Mouse (Mus musculus): ENCODE measurements around the gene Gcm2. TPM values are rescaled to one million over a fixed set of nuclear protein-coding genes. Genes with fewer than 3 reads are reported as not detected.
A peak's percentile ranks its signal among the peaks of the same experiment; 100 is the strongest.

Gene Gcm2
- polyA plus RNA-seq, 1 experiment from 2014 or later, result not detected

DNA sequence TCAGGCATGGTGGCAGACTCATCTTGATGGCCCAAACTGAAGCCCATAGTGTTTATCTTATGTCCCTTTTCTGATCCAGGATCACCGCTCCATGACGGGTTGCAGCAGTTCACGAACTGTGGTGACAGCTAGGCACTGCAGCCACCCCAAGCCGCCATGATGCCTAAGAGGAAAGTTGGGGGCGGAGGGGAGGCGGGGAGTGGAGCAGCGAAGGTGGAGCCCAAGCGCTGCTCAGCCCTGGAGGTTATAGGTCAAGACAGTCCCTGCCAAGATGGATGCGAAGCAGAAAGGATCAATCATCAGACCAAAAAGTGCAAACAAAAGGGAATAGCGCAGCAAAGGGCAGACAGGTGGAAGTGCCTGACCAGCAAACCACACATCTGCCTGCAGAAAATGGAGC lies 19.6 kb downstream of the Gcm2 start:
- H3K27ac ChIP-seq (ENCODE audit: low read depth, low read length), result no peak overlapping the region
- no peaks in the 10 kb centered on the region for H3K27me3 ChIP-seq (ENCODE audit: control insufficient read depth, insufficient read depth, low read length)
- H3K9me3 ChIP-seq (ENCODE audit: control insufficient read depth, low read length), result no peaks in the 10 kb centered on the region
- H3K4me3 ChIP-seq (ENCODE audit: low read depth, low read length), result no peak overlapping the region
- H3K4me2 ChIP-seq (ENCODE audit: low read depth, low read length, severe bottlenecking), result no peak overlapping the region
- ATAC-seq (replicated peaks; ENCODE audit: low FRiP score) (no peak), DNase-seq (ENCODE audit: low spot score) (no peak)
- WGBS, result 45% methylated on average over 10 of the region's 10 CpGs
- no peak overlapping the region for H3K9ac ChIP-seq (ENCODE audit: low read length)
- H3K36me3 ChIP-seq (ENCODE audit: control insufficient read depth, insufficient read depth, low read length), result no peaks in the 10 kb centered on the region
- no peaks in the 10 kb centered on the region for H3K4me1 ChIP-seq (replicated peaks; ENCODE audit: control insufficient read depth, insufficient read depth, low read length)

DNA sequence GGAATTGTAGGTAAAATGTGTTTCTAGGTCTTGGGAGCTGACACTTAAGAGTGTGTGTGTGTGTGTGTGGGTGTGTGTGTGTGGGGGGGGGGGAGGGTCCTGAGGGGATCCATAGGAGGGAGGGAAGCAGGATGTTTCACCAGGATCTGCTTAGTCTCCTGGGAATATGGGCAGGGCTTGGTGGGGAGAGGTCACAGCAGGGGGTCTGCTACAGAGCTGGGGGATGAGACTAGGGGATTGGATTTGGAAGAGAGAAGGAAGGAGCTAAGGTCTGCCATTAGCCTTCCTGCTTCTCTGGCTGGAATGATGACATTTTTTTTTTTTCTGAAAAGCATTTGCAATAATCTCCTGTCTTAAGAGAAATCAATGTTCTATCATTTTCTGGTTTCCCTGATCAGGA lies 22.1 kb downstream of the Gcm2 start:
- Histone ChIP-seq H3K36me3 (ENCODE audit: control insufficient read depth, insufficient read depth, low read length) (no peaks in the 10 kb centered on the region), H3K4me2 (ENCODE audit: low read depth, low read length, severe bottlenecking) (no peak overlapping the region), H3K27ac (ENCODE audit: low read depth, low read length) (no peak overlapping the region), H3K9ac (ENCODE audit: low read length) (no peak overlapping the region), H3K27me3 (ENCODE audit: control insufficient read depth, insufficient read depth, low read length) (no peaks in the 10 kb centered on the region), H3K9me3 (ENCODE audit: control insufficient read depth, low read length) (no peaks in the 10 kb centered on the region), H3K4me3 (ENCODE audit: low read depth, low read length) (no peak overlapping the region), H3K4me1 (replicated peaks; ENCODE audit: control insufficient read depth, insufficient read depth, low read length) (no peaks in the 10 kb centered on the region)
- ATAC-seq (replicated peaks; ENCODE audit: low FRiP score) (no peak), DNase-seq (ENCODE audit: low spot score) (no peak)

DNA sequence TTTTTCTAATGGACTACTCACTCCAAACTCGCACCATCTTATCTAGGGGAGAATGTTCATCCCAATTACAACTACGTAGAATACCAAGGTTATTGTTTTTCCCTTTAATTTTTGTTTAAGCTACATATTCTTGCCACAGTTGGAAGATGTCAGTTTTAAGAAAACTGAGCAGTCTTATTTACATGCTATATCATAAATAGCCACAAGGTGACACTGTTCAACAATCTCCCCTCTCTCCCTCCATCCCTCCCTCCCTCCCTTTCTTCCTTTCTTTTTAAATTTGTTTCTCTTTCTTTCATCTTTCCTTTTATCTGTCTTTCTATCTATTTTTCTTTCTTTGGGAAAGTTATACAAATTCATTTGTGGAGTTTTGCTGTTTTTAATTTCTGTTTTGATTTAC lies 25.7 kb downstream of the Gcm2 start:
- H3K9ac ChIP-seq (ENCODE audit: low read length), result no peak overlapping the region
- H3K27ac ChIP-seq (ENCODE audit: low read depth, low read length), result no peak overlapping the region
- H3K9me3 ChIP-seq (ENCODE audit: control insufficient read depth, low read length), result no peaks in the 10 kb centered on the region
- no peaks in the 10 kb centered on the region for H3K36me3 ChIP-seq (ENCODE audit: control insufficient read depth, insufficient read depth, low read length)
- no peaks in the 10 kb centered on the region; the same call in 1 of the 2 replicates for H3K27me3 ChIP-seq (ENCODE audit: control insufficient read depth, insufficient read depth, low read length)
- no peaks in the 10 kb centered on the region for H3K4me1 ChIP-seq (replicated peaks; ENCODE audit: control insufficient read depth, insufficient read depth, low read length)
- H3K4me2 ChIP-seq (ENCODE audit: low read depth, low read length, severe bottlenecking), result no peak overlapping the region
- 23% methylated on average over 2 of the region's 2 CpGs for WGBS
- H3K4me3 ChIP-seq (ENCODE audit: low read depth, low read length), result no peak overlapping the region
- ATAC-seq (replicated peaks; ENCODE audit: low FRiP score) (no peak), DNase-seq (ENCODE audit: low spot score) (no peak)

DNA sequence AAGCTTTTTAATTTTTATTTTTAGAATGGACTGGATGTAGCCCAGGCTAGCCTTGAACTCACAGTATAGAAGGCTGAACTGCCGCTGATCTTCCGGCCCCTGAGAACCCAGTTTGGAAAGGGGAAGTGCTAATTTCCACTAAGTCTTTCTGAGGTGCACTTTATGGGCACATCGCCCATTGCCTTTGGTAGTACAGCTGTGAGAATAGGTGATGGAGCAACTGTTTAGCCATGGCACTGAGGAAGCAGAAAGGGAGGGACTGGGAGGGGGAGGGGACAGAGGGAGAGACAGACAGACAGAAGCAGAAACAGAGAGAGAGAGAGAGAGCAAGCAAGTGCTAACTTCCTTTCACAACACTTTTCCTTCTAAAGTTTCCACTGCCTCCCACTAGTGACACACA lies 26.3 kb downstream of the Gcm2 start:
- Histone ChIP-seq H3K9ac (ENCODE audit: low read length) (no peak overlapping the region), H3K4me1 (replicated peaks; ENCODE audit: control insufficient read depth, insufficient read depth, low read length) (no peaks in the 10 kb centered on the region)
- 93% methylated on average over 3 of the region's 3 CpGs for WGBS

DNA sequence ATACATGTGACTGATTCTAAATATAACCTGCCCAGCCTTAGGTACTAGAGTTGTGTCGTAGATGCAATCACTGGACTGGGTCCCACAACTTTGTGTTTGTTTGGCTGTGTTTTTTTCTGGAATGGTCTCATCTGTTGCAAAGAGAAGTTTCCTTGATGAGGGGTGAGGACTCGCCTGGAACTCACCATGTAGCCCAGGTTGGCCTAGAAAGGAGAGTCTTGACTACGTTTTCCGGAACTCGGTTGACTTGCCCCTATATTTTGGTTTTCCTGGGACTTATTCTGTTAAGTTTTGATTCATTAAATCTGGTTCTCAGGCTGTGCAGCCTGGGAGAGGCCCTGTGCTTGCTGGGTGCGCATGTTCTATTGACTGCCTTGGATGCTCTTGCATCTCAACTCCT lies 30.1 kb downstream of the Gcm2 start:
- H3K36me3 ChIP-seq (ENCODE audit: control insufficient read depth, insufficient read depth, low read length), result no peaks in the 10 kb centered on the region
- ATAC-seq (replicated peaks; ENCODE audit: low FRiP score) (no peak), DNase-seq (ENCODE audit: low spot score) (no peak)
- 89% methylated on average over 6 of the region's 6 CpGs for WGBS
- no peaks in the 10 kb centered on the region for H3K4me1 ChIP-seq (replicated peaks; ENCODE audit: control insufficient read depth, insufficient read depth, low read length)
- no peaks in the 10 kb centered on the region for H3K9me3 ChIP-seq (ENCODE audit: control insufficient read depth, low read length)
- H3K9ac ChIP-seq (ENCODE audit: low read length), result no peak overlapping the region
- no peak overlapping the region for H3K27ac ChIP-seq (ENCODE audit: low read depth, low read length)
- H3K27me3 ChIP-seq (ENCODE audit: control insufficient read depth, insufficient read depth, low read length), result peaks cover 7% of the 10 kb centered on the region
- no peak overlapping the region for H3K4me2 ChIP-seq (ENCODE audit: low read depth, low read length, severe bottlenecking)
- H3K4me3 ChIP-seq (ENCODE audit: low read depth, low read length), result no peak overlapping the region

More for the DNA sequence above, 26.3 kb downstream of the Gcm2 start:
- Histone ChIP-seq H3K4me3 (ENCODE audit: low read depth, low read length) (no peak overlapping the region), H3K27ac (ENCODE audit: low read depth, low read length) (no peak overlapping the region), H3K36me3 (ENCODE audit: control insufficient read depth, insufficient read depth, low read length) (no peaks in the 10 kb centered on the region), H3K4me2 (ENCODE audit: low read depth, low read length, severe bottlenecking) (no peak overlapping the region), H3K27me3 (ENCODE audit: control insufficient read depth, insufficient read depth, low read length) (no peaks in the 10 kb centered on the region; the same call in 1 of the 2 replicates), H3K9me3 (ENCODE audit: control insufficient read depth, low read length) (no peaks in the 10 kb centered on the region)
- no peak for DNase-seq (ENCODE audit: low spot score)
- ATAC-seq (replicated peaks; ENCODE audit: low FRiP score), result no peak

DNA sequence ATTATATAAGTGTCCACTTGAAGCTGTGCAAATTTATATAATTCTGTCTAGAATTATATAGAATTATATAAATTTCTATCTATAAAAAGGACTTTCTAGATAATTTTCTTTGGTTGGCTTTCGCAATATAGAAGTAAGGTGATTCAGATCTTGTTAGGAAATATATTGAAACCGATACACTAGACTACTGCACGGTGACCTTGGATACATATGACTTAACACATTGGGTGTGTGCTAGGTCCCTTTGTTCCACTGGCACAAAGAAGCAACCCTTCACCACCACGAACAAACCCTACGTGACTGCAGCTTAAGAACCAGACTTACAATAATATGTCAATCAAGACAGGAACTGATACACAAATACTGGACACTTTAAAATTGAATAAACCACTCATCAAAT lies 31.0 kb downstream of the Gcm2 start:
- Histone ChIP-seq H3K9ac (ENCODE audit: low read length) (no peak overlapping the region), H3K4me2 (ENCODE audit: low read depth, low read length, severe bottlenecking) (no peak overlapping the region; the same call in 1 of the 2 replicates), H3K9me3 (ENCODE audit: control insufficient read depth, low read length) (no peaks in the 10 kb centered on the region), H3K4me1 (replicated peaks; ENCODE audit: control insufficient read depth, insufficient read depth, low read length) (no peaks in the 10 kb centered on the region), H3K36me3 (ENCODE audit: control insufficient read depth, insufficient read depth, low read length) (no peaks in the 10 kb centered on the region), H3K4me3 (ENCODE audit: low read depth, low read length) (no peak overlapping the region), H3K27ac (ENCODE audit: low read depth, low read length) (no peak overlapping the region), H3K27me3 (ENCODE audit: control insufficient read depth, insufficient read depth, low read length) (peaks cover 7% of the 10 kb centered on the region)
- 57% methylated on average over 5 of the region's 5 CpGs for WGBS
- ATAC-seq (replicated peaks; ENCODE audit: low FRiP score), result peak; percentile 51; the same call in 1 of the 2 replicates
- no peak for DNase-seq (ENCODE audit: low spot score)

DNA sequence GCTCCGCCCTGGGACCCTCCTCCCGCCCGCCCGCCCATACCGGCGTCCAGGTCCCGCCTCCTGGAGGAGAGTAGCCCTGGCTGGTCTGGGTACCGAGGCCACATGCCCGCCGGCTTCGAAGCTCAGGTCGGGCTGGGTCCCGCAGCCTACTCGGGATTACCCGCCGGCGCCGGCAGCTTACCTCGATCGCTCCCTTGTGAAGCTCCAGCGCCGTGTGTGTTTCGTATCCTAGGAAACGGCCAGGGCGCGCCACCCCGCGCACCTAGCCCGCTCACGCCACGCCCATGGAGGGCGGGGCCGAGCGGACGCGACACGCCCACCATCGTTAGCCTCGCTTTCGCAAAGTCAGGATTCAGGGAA lies 31.4 kb downstream of the Gcm2 start, which contains the start of gene Mak:
TSS of gene Mak (minus strand) at position 286 of the 360 bp plus-strand sequence.
- H3K27me3 ChIP-seq (ENCODE audit: control insufficient read depth, insufficient read depth, low read length), result peaks cover 7% of the 10 kb centered on the region
- WGBS, result under 1% methylated on average over 37 of the region's 40 CpGs
- DNase-seq (ENCODE audit: low spot score) (peak; percentile 89), ATAC-seq (replicated peaks; ENCODE audit: low FRiP score) (peak; percentile 90)
- peak within 1 kb of the TSS; percentile 84 for H3K4me2 ChIP-seq (ENCODE audit: low read depth, low read length, severe bottlenecking)
- H3K4me3 ChIP-seq (ENCODE audit: low read depth, low read length), result peak within 1 kb of the TSS; percentile 43
- H3K4me1 ChIP-seq (replicated peaks; ENCODE audit: control insufficient read depth, insufficient read depth, low read length), result no peaks in the 10 kb centered on the region
- no peaks in the 10 kb centered on the region for H3K9me3 ChIP-seq (ENCODE audit: control insufficient read depth, low read length)
- H3K27ac ChIP-seq (ENCODE audit: low read depth, low read length), result no peak within 1 kb of the TSS
- H3K9ac ChIP-seq (ENCODE audit: low read length), result peak within 1 kb of the TSS; percentile 51
- no peaks in the 10 kb centered on the region for H3K36me3 ChIP-seq (ENCODE audit: control insufficient read depth, insufficient read depth, low read length)

DNA sequence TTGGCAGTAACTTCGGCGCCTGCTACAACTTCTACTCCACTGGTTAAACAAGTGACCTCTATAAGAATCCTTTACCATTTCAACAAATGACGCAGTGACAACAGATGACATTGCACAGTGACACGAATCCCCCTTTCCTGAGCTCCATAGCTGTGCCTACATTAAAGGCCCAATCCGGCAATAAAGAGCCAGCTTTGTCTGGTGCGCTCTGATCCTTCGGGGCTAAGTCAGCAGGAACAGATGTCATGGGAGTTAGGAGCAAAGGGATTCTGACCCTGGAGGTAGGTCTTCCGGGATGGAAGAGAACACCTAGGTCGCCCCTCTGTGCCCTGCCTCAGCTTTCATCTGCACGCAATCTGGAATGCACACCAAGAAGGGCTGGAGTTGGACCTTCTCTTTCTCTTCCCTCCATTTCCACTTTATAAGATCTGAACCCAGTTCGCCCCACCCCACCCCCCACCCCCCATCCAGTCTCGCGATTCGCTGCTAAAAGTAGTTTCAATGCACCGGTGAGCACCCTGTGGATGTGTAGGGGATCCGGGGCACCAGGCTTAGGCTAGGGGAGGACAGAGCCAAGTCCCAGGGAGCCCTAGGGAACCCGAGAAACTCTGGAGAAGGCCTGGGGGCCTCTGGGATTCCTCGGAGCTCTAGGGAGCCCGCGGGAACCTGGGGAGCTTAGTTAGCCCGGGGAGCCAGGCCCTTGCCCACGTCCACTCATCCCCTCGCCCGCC lies 32.0 kb downstream of the Gcm2 start:
- Histone ChIP-seq H3K4me1 (replicated peaks; ENCODE audit: control insufficient read depth, insufficient read depth, low read length) (no peaks in the 10 kb centered on the region), H3K4me2 (ENCODE audit: low read depth, low read length, severe bottlenecking) (peak overlapping the region; percentile 84), H3K4me3 (ENCODE audit: low read depth, low read length) (peak overlapping the region; percentile 43), H3K36me3 (ENCODE audit: control insufficient read depth, insufficient read depth, low read length) (no peaks in the 10 kb centered on the region), H3K27me3 (ENCODE audit: control insufficient read depth, insufficient read depth, low read length) (peaks cover 7% of the 10 kb centered on the region), H3K9me3 (ENCODE audit: control insufficient read depth, low read length) (no peaks in the 10 kb centered on the region), H3K27ac (ENCODE audit: low read depth, low read length) (no peak overlapping the region), H3K9ac (ENCODE audit: low read length) (peak overlapping the region; percentile 51)
- 4% methylated on average over 24 of the region's 24 CpGs for WGBS
- DNase-seq (ENCODE audit: low spot score) (no peak), ATAC-seq (replicated peaks; ENCODE audit: low FRiP score) (no peak; the same call in 1 of the 2 replicates)

DNA sequence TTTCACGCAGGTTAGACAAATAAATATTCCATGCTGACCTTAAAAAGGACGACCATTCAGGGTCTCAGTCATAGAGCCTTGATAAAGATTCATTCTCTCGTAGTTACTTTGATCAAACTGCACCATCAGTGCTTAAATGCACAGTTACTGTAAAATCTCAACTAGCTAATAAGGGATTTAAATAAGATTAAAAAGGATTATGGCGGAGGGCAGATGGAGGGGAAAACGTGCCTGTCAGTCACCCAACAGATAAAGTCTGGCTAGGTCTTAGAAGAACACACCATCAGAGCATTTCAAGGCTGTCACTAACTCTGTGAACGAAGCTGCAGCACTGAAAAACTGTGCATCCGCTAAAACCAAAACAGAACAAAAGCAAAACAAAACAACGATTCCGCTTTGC lies 32.9 kb downstream of the Gcm2 start:
- Histone ChIP-seq H3K9ac (ENCODE audit: low read length) (no peak overlapping the region), H3K36me3 (ENCODE audit: control insufficient read depth, insufficient read depth, low read length) (no peaks in the 10 kb centered on the region), H3K9me3 (ENCODE audit: control insufficient read depth, low read length) (no peaks in the 10 kb centered on the region), H3K4me2 (ENCODE audit: low read depth, low read length, severe bottlenecking) (no peak overlapping the region), H3K27ac (ENCODE audit: low read depth, low read length) (no peak overlapping the region), H3K27me3 (ENCODE audit: control insufficient read depth, insufficient read depth, low read length) (peaks cover 7% of the 10 kb centered on the region), H3K4me3 (ENCODE audit: low read depth, low read length) (no peak overlapping the region), H3K4me1 (replicated peaks; ENCODE audit: control insufficient read depth, insufficient read depth, low read length) (no peaks in the 10 kb centered on the region)
- no peak for DNase-seq (ENCODE audit: low spot score)
- no peak for ATAC-seq (replicated peaks; ENCODE audit: low FRiP score)
- WGBS, result 55% methylated on average over 9 of the region's 9 CpGs
